Mouse (Mus musculus) heart, adult 18-20 months (tissue): ENCODE measurements around the gene Metap1. TPM values are rescaled to one million over a fixed set of nuclear protein-coding genes. Genes with fewer than 3 reads are reported as not detected.
A peak's percentile ranks its signal among the peaks of the same experiment; 100 is the strongest.

ENCODE experiments used
- DNase-seq, 2 experiments: peaks; one replicate each; pipeline ENCODE4 v3.0.0; 2021 to 2022; ENCODE audit warnings: mixed read lengths in 1 of 2
- microRNA-seq, 2 experiments: library from miRNA; unstranded; fragments of <30 nt; microRNA quantifications; one replicate each; pipeline ENCODE4 v1.2.0; 2022
- total RNA-seq, 2 experiments: library from RNA; stranded (reverse); gene quantifications; 2 replicates each; pipeline ENCODE4 v1.2.3; 2021

The Metap1 gene
- total RNA-seq, 2 experiments from 2014 or later: 37.1 to 37.9 TPM

GRCm38 (mm10) chr3:138454234-138454633 is 35.1 kb downstream of the Metap1 start:
- DNase-seq: no peak

GRCm38 (mm10) chr3:138452169-138452568 is 37.1 kb downstream of the Metap1 start:
- no peak for DNase-seq

GRCm38 (mm10) chr3:138448077-138448860 is 41.0 kb downstream of the Metap1 start:
- DNase-seq: no peak

GRCm38 (mm10) chr3:138443465-138443771 is 45.9 kb downstream of the Metap1 start:
- DNase-seq: no peak

- DNase-seq: peak; percentile 94
Measured at GRCm38 (mm10) chr3:138442612-138443464, 46.5 kb downstream of the Metap1 start, which contains the start of gene Adh5. Adh5 (plus strand) TSS chr3:138443093.

GRCm38 (mm10) chr3:138442203-138442602 is 47.1 kb downstream of the Metap1 start:
- DNase-seq: no peak

GRCm38 (mm10) chr3:138438716-138439115 is 50.6 kb downstream of the Metap1 start:
- DNase-seq: no peak

GRCm38 (mm10) chr3:138431835-138432234 is 57.5 kb downstream of the Metap1 start:
- peak; percentile 16 to 51 for DNase-seq

GRCm38 (mm10) chr3:138430360-138430976 is 58.8 kb downstream of the Metap1 start:
- DNase-seq: no peak

GRCm38 (mm10) chr3:138424247-138424646 is 65.1 kb downstream of the Metap1 start:
- no peak for DNase-seq

GRCm38 (mm10) chr3:138423664-138424063 is 65.7 kb downstream of the Metap1 start:
- no peak for DNase-seq

GRCm38 (mm10) chr3:138420385-138420784 is 68.9 kb downstream of the Metap1 start:
- no peak for DNase-seq

GRCm38 (mm10) chr3:138419369-138419768 is 69.9 kb downstream of the Metap1 start:
- DNase-seq: no peak

- no peak for DNase-seq
Measured at GRCm38 (mm10) chr3:138415121-138415690, 74.1 kb downstream of the Metap1 start, which contains the start of gene Adh4. Adh4 (plus strand) TSS chr3:138415466.

GRCm38 (mm10) chr3:138410211-138410610 is 79.1 kb downstream of the Metap1 start:
- DNase-seq: no peak

GRCm38 (mm10) chr3:138409585-138409984 is 79.7 kb downstream of the Metap1 start:
- no peak for DNase-seq

Small RNA genes within 50 kb of the gene (microRNA-seq; reads per million reads assigned to microRNA genes)
- gene Mir1956: 0 to 0.27 reads per million in 2 experiments

Other genes starting within 250 kb of the Metap1 start
- 10 to 100 TPM; 31.3 to 42.9 TPM for gene Adh1, start 228.5 kb downstream of the Metap1 start, total RNA-seq
- gene Adh6a, start 176.2 kb downstream of the Metap1 start, total RNA-seq: not detected
- gene Adh6b, start 147.7 kb downstream of the Metap1 start, total RNA-seq: 1 to 10 TPM; 1.2 to 2.2 TPM
- gene Adh4, start 74.0 kb downstream of the Metap1 start, total RNA-seq: not detected
- 10 to 100 TPM; 82.4 to 89.7 TPM for gene Adh5, start 46.4 kb downstream of the Metap1 start, total RNA-seq
- 100 to 1,000 TPM; 186 to 215 TPM for gene Eif4e, start 36.7 kb upstream of the Metap1 start, total RNA-seq